Mouse (Mus musculus) myocyte (in vitro differentiated cells): ENCODE results near the gene Polr3c. TPM values are rescaled to one million over a fixed set of nuclear protein-coding genes. Genes with fewer than 3 reads are reported as not detected.

Experiments used
- H3K27me3 ChIP-seq: one replicate; pipeline ENCODE4 v1.6.1; 2011; ENCODE audit not compliant: control insufficient read depth, insufficient read depth, insufficient read length
- H3K36me3 ChIP-seq: one replicate; pipeline ENCODE4 v1.6.1; 2011; ENCODE audit not compliant: control insufficient read depth, insufficient read depth
- H3K4me2 ChIP-seq: one replicate; pipeline ENCODE4 v1.6.1; 2011; ENCODE audit warnings: low read depth, control low read depth
- H3K4me3 ChIP-seq: one replicate; pipeline ENCODE4 v1.5.1; 2011; ENCODE audit warnings: mild to moderate bottlenecking, control low read depth, moderate library complexity
- H3K79me2 ChIP-seq: one replicate; pipeline ENCODE4 v1.6.1; 2011; ENCODE audit not compliant: control insufficient read depth, insufficient read depth
- H3ac ChIP-seq: one replicate; pipeline ENCODE4 v1.6.1; 2011; ENCODE audit not compliant: control insufficient read depth, insufficient read length
- CEBPB ChIP-seq: IDR thresholded peaks from 2 replicates; pipeline ENCODE4 v1.6.1; 2011; ENCODE audit warnings: mild to moderate bottlenecking, moderate library complexity; ENCODE audit not compliant: poor library complexity, insufficient read depth, severe bottlenecking
- E2F4 ChIP-seq: IDR thresholded peaks from one replicate; pipeline ENCODE4 v1.6.1; 2011; ENCODE audit warnings: mild to moderate bottlenecking, control low read depth, moderate library complexity; ENCODE audit not compliant: insufficient read depth
- MAX ChIP-seq: IDR thresholded peaks from one replicate; pipeline ENCODE4 v1.6.1; 2011; ENCODE audit warnings: low read depth, mild to moderate bottlenecking, control low read depth
- MYOD1 ChIP-seq, 3 experiments: IDR thresholded peaks; one replicate each; pipeline ENCODE4 v1.6.1; 2011; ENCODE audit warnings: control low read depth in 2 of 3, low read depth in 2 of 3, mild to moderate bottlenecking in 2 of 3, moderate library complexity in 1 of 3; ENCODE audit not compliant: insufficient read length in 2 of 3, control insufficient read depth in 1 of 3
- MYOG ChIP-seq, 3 experiments: IDR thresholded peaks; one replicate each; pipeline ENCODE4 v1.6.1; 2011; ENCODE audit warnings: control low read depth in 2 of 3, low read depth in 2 of 3, mild to moderate bottlenecking in 2 of 3; ENCODE audit not compliant: insufficient read length in 2 of 3, control insufficient read depth in 1 of 3, insufficient read depth in 1 of 3
- POLR2A ChIP-seq: IDR thresholded peaks from one replicate; pipeline ENCODE4 v1.6.1; 2011; ENCODE audit warnings: low read depth, mild to moderate bottlenecking, control low read depth, moderate library complexity; ENCODE audit not compliant: insufficient read length
- POLR2AphosphoS2 ChIP-seq: IDR thresholded peaks from one replicate; pipeline ENCODE4 v1.6.1; 2011; ENCODE audit warnings: low read depth, control low read depth; ENCODE audit not compliant: insufficient read length
- REST ChIP-seq: IDR thresholded peaks from one replicate; pipeline ENCODE4 v1.6.1; 2011; ENCODE audit warnings: mild to moderate bottlenecking, control low read depth, moderate library complexity; ENCODE audit not compliant: insufficient read depth, insufficient read length
- SRF ChIP-seq: IDR thresholded peaks from one replicate; pipeline ENCODE4 v1.6.1; 2011; ENCODE audit warnings: low read depth; ENCODE audit not compliant: control insufficient read depth, insufficient read length
- TCF12 ChIP-seq: IDR thresholded peaks from one replicate; pipeline ENCODE4 v1.6.1; 2011; ENCODE audit warnings: mild to moderate bottlenecking, control low read depth; ENCODE audit not compliant: poor library complexity, insufficient read depth, severe bottlenecking
- TCF3 ChIP-seq: IDR thresholded peaks from one replicate; pipeline ENCODE4 v1.6.1; 2011; ENCODE audit warnings: low read depth, control low read depth; ENCODE audit not compliant: insufficient read length
- USF1 ChIP-seq: IDR thresholded peaks from one replicate; pipeline ENCODE4 v1.6.1; 2011; ENCODE audit warnings: low read depth, mild to moderate bottlenecking, control low read depth, moderate library complexity
- polyA plus RNA-seq: library from polyadenylated mRNA; unstranded; fragments of >200 nt; fragmentation: generic; extraction: Trizol; gene quantifications from one replicate; pipeline ENCODE4 v1.2.1, GENCODE M21; 2012; ENCODE audit warnings: missing spikeins

The Polr3c gene
- polyA plus RNA-seq, 1 experiment, result 46.6 TPM

- no peaks in the 10 kb centered on the region for H3K36me3 ChIP-seq
- no peak overlapping the region for H3K4me3 ChIP-seq
- no peak for TF ChIP-seq MYOG (IDR thresholded peaks at IDR 0.05; ENCODE audit: control insufficient read depth in 1 of 3, insufficient read depth in 1 of 3, insufficient read length in 2 of 3, low read depth in 2 of 3)
- no peak for TF ChIP-seq MAX
- TF ChIP-seq SRF, result no peak
These were observed 10.6 kb upstream of the Polr3c start for GRCm38 (mm10) chr3:96737995-96738394.

GRCm38 (mm10) chr3:96737013-96737740 is 9.7 kb upstream of the Polr3c start:
- no peak overlapping the region for H3K4me3 ChIP-seq
- no peaks in the 10 kb centered on the region for H3K27me3 ChIP-seq
- TF ChIP-seq MYOG (IDR thresholded peaks at IDR 0.05; ENCODE audit: control insufficient read depth in 1 of 3, insufficient read depth in 1 of 3, insufficient read length in 2 of 3, low read depth in 2 of 3) (no peak), POLR2AphosphoS2 (no peak), CEBPB (no peak), MAX (no peak), USF1 (no peak), MYOD1 (IDR thresholded peaks at IDR 0.05; ENCODE audit: control insufficient read depth in 1 of 3, insufficient read length in 2 of 3, low read depth in 2 of 3) (no peak), SRF (no peak), POLR2A (no peak), TCF12 (no peak), REST (no peak)
- H3K36me3 ChIP-seq, result no peaks in the 10 kb centered on the region
- peaks cover 67% of the 10 kb centered on the region for H3K79me2 ChIP-seq
- no peak overlapping the region for H3K4me2 ChIP-seq
- no peak overlapping the region for H3ac ChIP-seq

More at GRCm38 (mm10) chr3:96737995-96738394, 10.6 kb upstream of the Polr3c start:
- Histone ChIP-seq H3ac (no peak overlapping the region), H3K27me3 (no peaks in the 10 kb centered on the region), H3K4me2 (no peak overlapping the region), H3K79me2 (peaks cover 63% of the 10 kb centered on the region)

DNA sequence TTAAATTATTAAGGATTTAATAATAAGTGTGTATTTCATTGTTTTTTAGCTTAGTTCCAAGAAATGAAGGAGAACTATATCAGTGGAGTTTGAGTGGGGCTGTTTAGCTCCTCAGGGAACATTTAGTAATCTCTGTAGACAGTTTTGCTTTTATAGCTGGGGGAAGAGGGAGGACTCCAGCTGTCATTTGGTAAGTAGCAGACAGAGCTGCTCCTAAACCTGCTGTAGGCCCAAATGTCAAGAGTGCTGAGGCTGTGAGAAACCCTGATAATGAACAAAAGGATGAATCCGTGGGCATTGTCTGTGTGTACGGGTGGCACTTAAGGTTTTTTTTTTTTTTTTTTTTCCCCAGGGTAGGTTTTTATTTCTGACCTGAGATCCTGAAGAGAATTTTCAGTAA is 7.8 kb upstream of the Polr3c start:
- peaks cover 69% of the 10 kb centered on the region for H3K79me2 ChIP-seq
- no peak overlapping the region for H3ac ChIP-seq
- no peaks in the 10 kb centered on the region for H3K36me3 ChIP-seq
- no peaks in the 10 kb centered on the region for H3K27me3 ChIP-seq
- no peak overlapping the region for H3K4me3 ChIP-seq
- TF ChIP-seq MYOG (IDR thresholded peaks at IDR 0.05; ENCODE audit: control insufficient read depth in 1 of 3, insufficient read depth in 1 of 3, insufficient read length in 2 of 3, low read depth in 2 of 3) (no peak), USF1 (no peak), CEBPB (no peak)
- H3K4me2 ChIP-seq, result no peak overlapping the region

DNA sequence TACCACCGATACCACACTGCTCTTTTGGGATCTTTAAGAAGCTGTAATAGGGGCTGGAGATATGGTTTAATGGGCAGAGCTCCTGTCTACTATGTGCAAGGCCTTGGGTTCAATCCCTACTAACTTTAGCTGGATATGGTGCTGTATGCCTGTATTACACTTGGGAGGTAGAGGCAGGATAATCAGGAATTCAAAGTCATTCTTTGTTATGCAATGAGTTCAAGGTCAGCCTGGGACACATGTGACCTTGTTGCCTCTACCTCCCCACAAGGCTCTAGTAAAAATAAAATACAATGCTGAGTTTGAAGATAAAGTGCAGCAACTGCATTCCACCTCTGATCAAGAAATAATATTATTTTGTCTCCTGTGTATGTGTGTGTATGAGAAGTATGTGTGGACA is 6.6 kb upstream of the Polr3c start:
- Histone ChIP-seq H3K4me2 (no peak overlapping the region), H3K27me3 (no peaks in the 10 kb centered on the region), H3K4me3 (no peak overlapping the region), H3K36me3 (no peaks in the 10 kb centered on the region), H3K79me2 (peaks cover 74% of the 10 kb centered on the region), H3ac (no peak overlapping the region)
- TF ChIP-seq TCF3, result no peak
- no peak for TF ChIP-seq TCF12
- TF ChIP-seq MYOD1 (IDR thresholded peaks at IDR 0.05; ENCODE audit: control insufficient read depth in 1 of 3, insufficient read length in 2 of 3, low read depth in 2 of 3), result no peak
- TF ChIP-seq E2F4, result no peak
- no peak for TF ChIP-seq MAX
- TF ChIP-seq POLR2AphosphoS2, result no peak
- TF ChIP-seq REST, result no peak
- TF ChIP-seq POLR2A, result no peak
- TF ChIP-seq SRF, result no peak
- TF ChIP-seq CEBPB, result no peak
- TF ChIP-seq USF1, result no peak
- TF ChIP-seq MYOG (IDR thresholded peaks at IDR 0.05; ENCODE audit: control insufficient read depth in 1 of 3, insufficient read depth in 1 of 3, insufficient read length in 2 of 3, low read depth in 2 of 3), result no peak

- no peak overlapping the region for H3K4me2 ChIP-seq
- no peak overlapping the region for H3ac ChIP-seq
- no peaks in the 10 kb centered on the region for H3K27me3 ChIP-seq
These were observed 3.4 kb upstream of the Polr3c start for GRCm38 (mm10) chr3:96730785-96731184.

More at GRCm38 (mm10) chr3:96730785-96731184, 3.4 kb upstream of the Polr3c start:
- Histone ChIP-seq H3K4me3 (no peak overlapping the region), H3K36me3 (no peaks in the 10 kb centered on the region), H3K79me2 (peaks cover 76% of the 10 kb centered on the region)
- TF ChIP-seq REST (no peak), POLR2AphosphoS2 (no peak), MAX (no peak), CEBPB (no peak), E2F4 (no peak), TCF3 (no peak), POLR2A (no peak), USF1 (no peak), MYOD1 (IDR thresholded peaks at IDR 0.05; ENCODE audit: control insufficient read depth in 1 of 3, insufficient read length in 2 of 3, low read depth in 2 of 3) (no peak), TCF12 (no peak), SRF (no peak), MYOG (IDR thresholded peaks at IDR 0.05; ENCODE audit: control insufficient read depth in 1 of 3, insufficient read depth in 1 of 3, insufficient read length in 2 of 3, low read depth in 2 of 3) (no peak)
